Mouse (Mus musculus): ENCODE results near the gene Klf2. TPM values are rescaled to one million over a fixed set of nuclear protein-coding genes. Genes with fewer than 3 reads are reported as not detected.

Klf2 gene
- total RNA-seq, 4 experiments from 2014 or later, result 6.8 to 14.3 (median 11.5) TPM

DNA sequence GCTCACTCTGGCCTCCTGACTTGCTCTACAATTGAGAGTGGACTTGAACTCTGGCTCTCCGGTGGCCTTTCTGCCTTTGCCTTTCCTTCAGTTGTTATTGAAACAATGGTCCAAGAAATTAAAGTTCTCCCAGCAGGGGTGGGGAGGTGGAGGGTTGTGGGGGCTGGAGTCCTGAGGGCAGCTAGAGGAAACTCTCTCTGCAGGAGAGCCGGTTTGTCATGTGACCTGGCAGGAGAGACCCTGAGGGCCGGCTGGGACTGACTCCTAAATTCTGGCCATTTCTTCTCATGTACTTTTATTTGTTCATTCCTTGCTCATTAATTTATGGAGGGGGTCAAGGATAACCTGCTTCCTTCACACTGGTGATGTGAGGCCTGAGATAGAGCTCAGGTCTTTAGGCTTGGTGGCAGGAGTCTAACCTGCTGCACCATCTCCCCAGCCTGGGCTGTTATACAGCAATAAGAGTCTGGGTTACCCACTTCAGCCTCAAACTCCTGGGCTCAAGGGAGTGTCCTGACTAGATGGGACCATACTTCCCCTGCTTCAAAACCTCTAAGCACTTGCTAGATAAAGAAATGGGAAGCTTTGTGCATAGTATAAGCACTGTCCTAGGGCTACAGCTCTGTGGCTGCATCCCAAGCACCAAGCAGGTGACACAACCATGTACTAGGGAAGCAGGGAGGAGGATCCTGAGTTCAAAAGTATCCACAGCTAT, 14.8 kb downstream of the Klf2 start:
- DNase-seq (ENCODE audit: low spot score in 2 of 2), result no peak

- no peak for DNase-seq (ENCODE audit: low spot score in 2 of 2)
These were observed 15.4 kb downstream of the Klf2 start for GRCm38 (mm10) chr8:72334144-72334641.

- no peak for DNase-seq (ENCODE audit: low spot score in 2 of 2)
These were observed 17.4 kb downstream of the Klf2 start for GRCm38 (mm10) chr8:72336273-72336672.

DNA sequence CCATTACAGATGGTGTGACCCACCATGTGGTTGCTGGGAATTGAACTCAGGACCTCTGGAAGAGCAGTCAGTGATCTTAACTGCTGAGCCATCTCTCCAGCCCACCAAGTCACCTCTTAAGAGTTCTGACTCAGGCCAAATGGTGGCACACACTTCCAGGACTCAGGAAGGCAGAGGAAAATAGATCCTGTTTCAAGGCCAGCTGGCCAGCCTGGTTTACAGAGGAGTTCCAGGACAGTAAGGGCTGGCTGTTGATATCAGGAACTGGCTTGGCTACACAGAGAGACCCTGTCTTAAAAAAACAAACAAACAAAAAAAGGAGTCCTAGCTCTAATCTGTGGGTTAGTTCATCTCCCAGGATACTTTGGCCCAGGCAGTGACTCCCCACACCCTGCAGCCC, 18.2 kb downstream of the Klf2 start:
- DNase-seq (ENCODE audit: low spot score in 2 of 2), result no peak

- no peak for DNase-seq (ENCODE audit: low spot score in 2 of 2)
These were observed 23.9 kb downstream of the Klf2 start for GRCm38 (mm10) chr8:72342556-72343300.

GRCm38 (mm10) chr8:72343725-72344124, 24.9 kb downstream of the Klf2 start:
- DNase-seq (ENCODE audit: low spot score in 2 of 2), result no peak

- no peak for DNase-seq (ENCODE audit: low spot score in 2 of 2)
These were observed 28.7 kb downstream of the Klf2 start for GRCm38 (mm10) chr8:72347553-72347952.

DNA sequence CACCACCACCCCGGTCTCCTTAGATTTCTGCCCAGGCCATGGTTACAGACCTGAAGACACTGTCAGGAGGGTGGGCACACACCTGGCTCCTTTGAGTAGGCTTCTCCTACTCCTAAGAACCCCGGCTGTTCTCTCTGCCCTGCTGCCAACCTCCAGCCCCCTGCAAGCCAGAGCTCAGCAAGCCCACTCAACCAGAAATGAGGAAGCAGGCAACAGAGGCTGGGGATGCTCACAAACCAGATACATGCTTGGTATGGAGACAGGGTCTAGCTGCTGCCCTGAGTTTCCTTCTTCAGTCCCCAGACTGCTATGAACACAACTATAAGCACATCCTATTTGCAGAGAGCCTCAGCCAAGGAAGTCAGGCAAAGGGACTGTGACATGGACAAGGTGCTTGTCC, 29.3 kb downstream of the Klf2 start:
- no peak for DNase-seq (ENCODE audit: low spot score in 2 of 2)

DNA sequence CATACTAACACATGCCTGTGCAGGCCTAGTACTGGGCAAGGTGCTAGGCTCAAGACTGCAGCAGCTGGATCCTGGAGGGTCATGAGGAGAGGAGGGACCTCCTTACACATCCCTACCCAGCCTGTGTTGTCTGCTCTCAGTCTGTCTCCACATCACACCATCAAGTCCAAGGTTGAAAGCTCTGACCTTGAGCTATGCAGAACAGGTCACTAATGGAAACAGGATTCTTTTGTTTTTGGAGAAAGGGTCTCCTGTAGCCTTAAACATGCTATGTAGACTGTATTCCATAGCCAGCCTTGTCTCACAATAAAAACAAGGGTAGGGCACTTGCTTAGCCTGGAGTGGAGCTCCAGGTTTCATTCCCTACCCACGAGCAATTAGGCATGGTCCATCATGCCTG, 30.1 kb downstream of the Klf2 start:
- no peak for DNase-seq (ENCODE audit: low spot score in 2 of 2)

DNA sequence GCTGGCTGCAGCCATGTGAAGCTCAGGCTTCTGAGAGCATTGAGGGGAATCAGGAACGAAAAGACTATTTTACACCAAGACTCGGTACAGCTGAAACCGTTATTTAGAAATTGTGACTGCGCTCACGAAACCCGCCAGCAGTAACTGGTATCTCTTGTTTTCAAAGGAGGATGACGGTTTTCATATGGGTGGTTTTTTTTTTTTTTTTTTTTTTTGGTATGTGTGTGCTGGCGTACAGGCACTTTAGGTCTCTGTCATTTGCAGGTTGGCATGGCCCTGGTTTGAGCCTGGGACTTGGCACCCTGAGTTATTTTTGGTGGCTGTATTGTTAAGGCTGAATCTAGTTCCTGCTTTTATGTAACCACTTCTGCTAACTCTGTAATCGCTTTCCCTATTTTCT, 31.0 kb downstream of the Klf2 start:
- no peak for DNase-seq (ENCODE audit: low spot score in 2 of 2)

DNA sequence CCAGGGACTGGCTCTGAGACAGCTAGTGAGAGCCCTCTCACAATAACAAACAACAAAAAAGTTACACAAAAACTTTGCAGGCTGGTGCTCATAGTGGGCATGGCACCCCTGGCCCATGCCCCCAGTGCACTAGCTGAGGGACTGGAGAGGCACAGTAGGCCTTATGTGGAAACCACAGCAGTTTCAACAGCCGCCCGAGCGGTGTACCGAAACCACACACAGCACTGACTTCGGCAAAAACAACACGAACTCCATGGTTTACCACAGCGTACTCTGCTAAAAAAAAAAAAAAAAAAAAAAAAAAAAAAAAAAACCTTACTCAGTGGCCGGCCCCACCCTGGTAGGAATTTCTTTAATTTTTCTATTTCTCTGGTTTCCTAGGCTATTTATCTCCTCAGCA, 31.9 kb downstream of the Klf2 start:
- DNase-seq (ENCODE audit: low spot score in 2 of 2), result no peak

- DNase-seq (ENCODE audit: low spot score in 2 of 2), result no peak
These were observed 32.7 kb downstream of the Klf2 start for GRCm38 (mm10) chr8:72351405-72352005.

DNA sequence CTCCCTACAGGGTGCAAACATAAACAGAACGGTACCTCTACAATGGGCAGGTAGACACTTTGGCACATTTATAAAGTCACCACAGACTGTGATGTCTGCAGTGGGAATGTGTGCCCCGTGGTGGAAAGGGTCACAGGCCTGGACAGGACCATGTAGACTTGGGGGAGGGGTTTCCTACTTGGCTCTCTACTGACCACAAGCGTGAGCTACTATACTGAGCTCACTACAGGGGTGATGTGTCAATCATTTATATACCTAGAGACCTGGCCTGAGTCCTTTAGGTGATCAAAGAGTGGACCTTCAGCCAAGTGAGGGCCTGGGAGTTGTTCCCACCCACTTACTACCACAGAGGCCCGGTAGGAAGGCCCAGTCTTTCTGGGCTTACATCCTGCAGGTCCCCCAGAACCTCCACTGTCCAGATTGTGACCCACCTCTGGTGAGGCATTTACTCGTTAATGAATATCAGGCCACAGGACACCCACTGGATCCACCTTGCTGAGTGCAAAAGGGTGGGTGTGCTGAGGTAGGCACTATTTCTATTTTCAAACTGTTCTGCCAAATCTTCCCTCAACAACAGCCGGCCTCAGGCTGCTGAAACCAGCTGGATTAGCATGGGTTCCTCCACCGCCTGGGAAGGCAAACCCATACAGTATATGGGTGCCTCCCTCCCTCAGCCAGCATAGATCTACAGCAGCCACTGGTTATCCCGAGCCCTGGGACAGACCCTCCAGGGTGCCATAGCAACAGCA, 34.3 kb downstream of the Klf2 start:
- DNase-seq (ENCODE audit: low spot score in 2 of 2), result no peak

- DNase-seq (ENCODE audit: low spot score in 2 of 2), result no peak
These were observed 34.8 kb downstream of the Klf2 start for GRCm38 (mm10) chr8:72353700-72354045.

- no peak for DNase-seq (ENCODE audit: low spot score in 2 of 2)
These were observed 35.4 kb downstream of the Klf2 start for GRCm38 (mm10) chr8:72354272-72354671.

DNA sequence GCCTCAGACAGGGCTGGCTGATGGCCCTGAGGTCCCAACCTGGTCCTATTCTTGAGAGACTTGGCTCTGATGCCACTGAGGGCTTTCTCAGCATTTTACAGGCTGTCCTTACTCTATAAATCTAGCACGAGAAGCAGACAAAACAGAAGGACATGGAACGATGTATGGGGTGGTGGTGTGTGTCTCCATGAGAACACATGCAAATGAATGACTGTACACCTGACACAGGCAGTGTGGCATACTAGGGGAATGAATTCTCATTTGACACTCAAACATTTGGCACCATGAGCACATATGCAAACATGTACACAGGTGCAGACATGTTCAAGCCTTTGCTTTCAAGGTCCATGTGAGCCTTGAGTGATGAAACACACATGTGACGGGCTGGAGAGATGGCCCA, 37.8 kb downstream of the Klf2 start:
- DNase-seq (ENCODE audit: low spot score in 2 of 2), result no peak

- no peak for DNase-seq (ENCODE audit: low spot score in 2 of 2)
These were observed 41.3 kb downstream of the Klf2 start for GRCm38 (mm10) chr8:72360162-72360561.

DNA sequence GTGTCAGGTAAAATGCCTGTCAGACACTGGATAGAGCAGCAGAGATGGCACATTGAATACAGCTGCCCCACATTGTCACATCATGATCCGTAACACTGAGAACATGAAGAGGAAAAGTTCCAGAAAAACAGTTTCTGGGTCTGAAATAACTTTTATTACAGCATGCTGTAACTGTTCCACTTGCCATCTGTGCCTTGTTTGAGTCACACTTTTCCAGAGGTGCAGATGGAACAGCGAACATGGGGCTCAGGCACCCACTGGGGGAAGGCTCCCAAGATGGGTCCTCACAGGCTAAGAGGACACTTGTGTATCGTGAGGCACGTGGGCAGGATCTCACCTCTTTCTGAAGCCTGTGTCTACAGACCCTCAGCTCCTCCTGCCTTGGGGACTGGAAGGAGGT, 43.9 kb downstream of the Klf2 start:
- no peak for DNase-seq (ENCODE audit: low spot score in 2 of 2)

DNA sequence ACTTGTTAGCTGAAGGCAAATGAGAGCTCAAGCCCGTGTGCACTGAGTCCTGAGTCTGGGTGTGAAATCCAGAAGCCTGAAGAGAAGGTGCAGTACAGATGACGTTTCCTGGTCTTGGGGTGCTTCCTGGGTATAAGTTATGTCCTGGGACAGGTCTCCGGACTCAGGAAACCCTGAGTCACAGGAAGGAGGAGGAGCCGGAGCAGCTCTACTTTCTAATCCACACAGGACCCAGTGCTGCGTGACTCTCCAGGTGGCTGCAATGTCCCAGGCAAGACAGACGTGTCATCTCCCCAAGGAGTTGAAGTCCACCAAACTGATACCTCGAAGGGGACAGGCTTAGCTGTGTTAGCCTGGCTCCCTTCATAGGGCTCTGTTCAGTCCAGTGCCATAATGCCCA, 44.6 kb downstream of the Klf2 start:
- no peak for DNase-seq (ENCODE audit: low spot score in 2 of 2)

DNA sequence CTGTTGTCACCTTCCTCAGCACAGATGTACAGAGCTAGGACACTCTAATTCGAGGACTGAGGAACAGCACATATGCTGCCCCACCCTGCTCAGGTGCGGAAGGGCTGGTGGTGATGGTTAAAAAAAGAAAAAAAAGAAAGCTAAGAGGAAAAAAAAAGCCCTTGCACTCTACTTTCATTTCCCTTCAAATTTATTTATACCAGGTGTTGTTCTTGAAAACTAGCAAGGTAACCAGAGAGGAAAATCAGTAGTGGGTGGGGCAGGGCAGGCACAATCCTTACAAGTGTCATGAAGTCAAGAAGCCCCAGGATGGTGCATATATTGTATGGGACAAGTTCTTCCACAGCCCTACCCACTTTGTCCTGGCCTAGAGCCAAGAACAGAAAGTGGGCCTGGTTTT, 46.2 kb downstream of the Klf2 start:
- no peak for DNase-seq (ENCODE audit: low spot score in 2 of 2)

GRCm38 (mm10) chr8:72365826-72366225, 47.0 kb downstream of the Klf2 start:
- peak; percentile 51 to 56 for DNase-seq (ENCODE audit: low spot score in 2 of 2)

DNA sequence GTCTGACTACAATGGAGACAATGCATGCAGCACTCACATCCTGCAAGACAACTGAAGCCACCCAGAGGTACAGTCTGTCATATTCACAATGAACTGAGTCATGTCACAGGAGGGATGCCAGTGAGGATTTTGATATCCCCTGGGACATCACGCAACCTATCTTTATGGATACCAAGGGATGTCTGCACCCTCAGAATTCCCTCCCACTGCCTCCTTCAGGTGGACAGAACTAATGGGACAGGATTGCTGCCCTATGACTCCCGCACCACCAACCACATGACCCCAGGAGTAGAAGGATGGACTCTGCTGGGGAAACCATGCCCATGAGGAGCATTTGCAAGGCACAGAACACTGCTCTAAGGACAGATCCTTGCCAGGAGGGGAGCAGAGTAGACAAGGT, 47.6 kb downstream of the Klf2 start:
- DNase-seq (ENCODE audit: low spot score in 2 of 2), result no peak

Data from gastrocnemius, adult 8-10 months (tissue).